Mouse (Mus musculus) urinary bladder, postnatal 10 days (tissue): ENCODE results near the gene Gm6993.

ENCODE experiments used
- DNase-seq: peaks from one replicate; pipeline ENCODE4 v3.0.0; 2022; ENCODE audit warnings: low spot score

Gm6993 gene

DNA sequence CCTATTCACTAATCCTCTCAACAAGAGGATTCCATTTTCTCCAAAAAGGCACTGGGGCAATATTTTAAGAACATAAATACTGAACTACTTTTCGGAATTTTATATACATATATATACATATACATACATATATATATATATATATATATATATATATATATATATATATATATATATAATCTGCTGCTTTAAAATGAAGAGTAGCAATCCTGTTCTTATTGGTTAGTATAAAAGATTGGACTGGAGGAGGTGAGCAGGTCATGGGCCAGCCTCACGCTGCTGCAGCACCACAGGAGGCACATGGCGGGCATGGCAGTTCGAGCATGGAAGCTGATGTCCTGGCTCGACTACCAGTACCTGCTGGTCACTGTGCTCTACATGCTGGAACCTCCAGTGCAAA, at the start of gene Gm6993:
Gene Gm6993, plus strand, starts transcription at position 301 of the 400 bp plus-strand sequence.
- no peak for DNase-seq

DNA sequence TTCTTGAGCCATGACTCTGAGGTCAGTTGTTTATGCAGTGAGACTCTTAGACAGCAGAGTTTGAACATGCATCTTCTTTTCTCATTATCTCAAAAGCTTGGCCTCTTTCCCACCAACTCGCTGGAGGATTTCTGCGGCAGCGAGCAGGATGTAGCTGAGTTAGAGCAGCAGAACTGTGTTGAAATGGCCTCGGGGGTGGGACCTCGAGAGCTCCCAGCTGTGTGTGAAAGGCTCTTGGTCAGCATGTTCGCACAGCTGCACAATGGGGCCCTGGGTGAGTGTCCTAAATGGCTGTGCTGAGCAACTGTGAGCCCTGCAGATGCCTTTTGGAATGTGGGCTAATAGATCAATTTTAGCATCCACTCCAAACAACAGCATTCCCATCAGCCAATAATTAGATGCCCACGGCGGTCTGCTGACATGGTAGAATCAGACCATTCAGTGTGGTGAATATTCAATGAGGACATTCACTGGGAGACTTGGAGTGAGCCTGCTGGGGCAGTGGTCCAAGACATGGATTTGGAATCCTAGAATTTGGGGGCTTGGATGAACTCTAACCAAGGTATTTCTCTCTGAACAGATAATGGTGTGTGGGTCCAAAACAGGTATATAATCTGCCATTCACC, 49.1 kb upstream of the Gm6993 start:
- DNase-seq, result no peak

DNA sequence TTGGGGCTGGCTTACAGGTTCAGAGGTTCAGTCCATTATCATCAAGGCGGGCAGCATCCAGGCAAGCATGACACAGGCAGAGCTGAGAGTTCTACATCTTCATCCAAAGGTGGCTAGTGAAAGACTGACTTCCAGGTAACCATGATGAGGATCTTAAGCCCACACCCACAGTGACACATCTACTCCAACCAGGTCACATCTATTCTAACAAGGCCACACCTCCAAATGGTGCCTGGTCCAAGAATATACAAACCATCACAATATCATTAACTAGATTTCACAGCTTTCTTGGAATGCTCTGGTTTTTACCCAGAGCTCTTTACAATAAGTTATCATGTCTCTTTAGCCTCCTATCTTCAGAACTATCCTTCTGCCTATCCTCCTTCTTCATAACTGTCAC, 38.1 kb upstream of the Gm6993 start:
- no peak for DNase-seq

DNA sequence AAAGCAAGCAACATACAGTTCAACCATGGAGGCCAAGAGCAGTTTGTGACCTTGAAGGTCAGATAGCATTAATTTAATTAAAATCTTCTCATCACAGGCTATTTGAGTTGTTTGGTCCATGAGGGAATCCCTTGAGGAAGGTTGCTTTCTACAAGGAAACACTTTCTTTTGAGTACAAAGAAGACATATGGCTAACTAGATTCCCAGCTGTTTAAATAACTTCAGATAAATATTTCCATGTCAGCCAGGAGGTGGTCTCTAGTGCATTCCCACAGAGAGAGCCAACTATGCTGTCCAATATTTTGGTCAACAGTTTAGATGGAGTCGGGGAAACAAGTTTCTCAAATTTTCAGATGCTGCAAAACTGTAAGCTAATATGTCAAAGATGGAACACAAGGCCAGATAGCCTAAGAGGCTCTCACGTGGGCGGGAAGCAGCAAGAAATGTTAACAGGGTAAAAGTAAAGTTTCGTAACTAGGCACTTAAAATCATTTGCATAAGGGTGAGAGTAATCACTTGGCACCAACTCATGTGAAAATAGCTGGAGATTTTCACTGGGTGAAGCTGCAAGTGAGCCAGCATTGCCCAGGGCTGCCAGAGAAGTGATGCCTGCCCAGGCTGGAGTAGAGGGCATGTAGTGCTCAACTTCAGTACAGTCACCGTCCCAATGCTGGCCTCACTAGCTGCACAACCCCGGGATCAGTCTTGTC, 36.7 kb upstream of the Gm6993 start:
- DNase-seq, result no peak

DNA sequence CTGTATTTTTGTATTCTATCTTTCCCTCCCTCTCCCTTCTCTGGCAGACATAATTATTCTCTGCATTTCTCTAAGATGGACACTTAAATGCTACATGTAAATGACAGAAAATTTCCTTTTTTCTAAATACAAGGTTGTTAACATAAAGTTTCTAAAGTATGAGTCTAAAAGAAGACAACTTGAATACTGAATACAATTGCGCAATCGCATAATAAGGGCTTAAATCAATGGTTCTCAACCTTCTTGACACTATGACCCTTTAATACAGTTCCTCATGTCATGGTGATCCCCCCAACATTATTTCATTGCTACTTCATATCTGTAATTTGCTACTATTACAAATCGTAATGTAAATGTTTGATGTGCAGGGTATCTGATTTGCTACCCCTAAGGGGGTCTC, 35.7 kb upstream of the Gm6993 start:
- DNase-seq, result no peak

DNA sequence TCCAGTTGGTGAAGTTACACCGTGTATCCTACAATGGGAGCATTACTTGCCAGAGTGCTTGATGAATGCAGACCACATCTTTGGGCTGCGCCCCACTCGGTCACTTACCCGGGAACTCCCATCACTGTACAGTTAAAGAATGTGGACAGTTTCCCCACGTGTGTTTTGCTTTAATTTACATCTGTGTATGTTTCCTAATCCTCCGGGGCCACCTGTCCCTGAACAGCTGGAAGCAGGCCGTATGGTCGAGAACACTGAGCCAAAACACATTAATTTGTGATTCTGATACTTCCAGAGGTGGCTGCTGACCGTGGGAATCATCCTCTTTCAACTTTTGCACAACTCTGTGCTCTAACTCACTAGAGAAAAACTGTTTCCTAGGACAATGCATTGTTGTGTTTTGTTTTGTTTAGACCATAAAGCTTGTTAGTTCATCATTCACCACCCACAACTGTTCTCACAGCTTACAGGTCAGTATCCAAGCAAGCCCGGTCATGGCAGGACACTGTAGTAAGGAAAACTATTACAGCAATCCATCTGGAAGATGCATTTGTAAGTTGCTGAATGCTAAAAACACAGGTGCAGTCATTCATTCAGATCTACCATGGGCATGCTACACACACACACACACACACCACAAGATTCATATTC, 34.5 kb upstream of the Gm6993 start:
- no peak for DNase-seq

DNA sequence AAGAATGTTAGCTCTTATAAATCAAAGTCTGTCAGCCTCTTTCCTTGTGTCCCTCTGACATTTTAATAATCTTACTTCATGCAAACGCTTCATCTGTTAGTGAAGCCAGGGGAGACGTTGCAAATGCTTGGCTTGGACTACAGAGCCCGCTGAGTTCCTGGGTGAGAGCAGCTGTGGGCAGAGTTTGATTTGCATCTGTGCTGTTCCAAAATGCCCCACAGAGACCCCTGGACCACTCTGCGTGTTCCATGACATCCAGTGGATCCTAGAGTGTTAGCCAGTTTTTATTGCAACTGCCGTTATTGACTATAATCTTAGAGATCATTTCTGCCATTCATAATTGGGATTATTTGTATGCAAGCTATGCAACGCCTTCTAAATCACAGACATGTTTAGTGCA, 31.8 kb upstream of the Gm6993 start:
- DNase-seq, result no peak

DNA sequence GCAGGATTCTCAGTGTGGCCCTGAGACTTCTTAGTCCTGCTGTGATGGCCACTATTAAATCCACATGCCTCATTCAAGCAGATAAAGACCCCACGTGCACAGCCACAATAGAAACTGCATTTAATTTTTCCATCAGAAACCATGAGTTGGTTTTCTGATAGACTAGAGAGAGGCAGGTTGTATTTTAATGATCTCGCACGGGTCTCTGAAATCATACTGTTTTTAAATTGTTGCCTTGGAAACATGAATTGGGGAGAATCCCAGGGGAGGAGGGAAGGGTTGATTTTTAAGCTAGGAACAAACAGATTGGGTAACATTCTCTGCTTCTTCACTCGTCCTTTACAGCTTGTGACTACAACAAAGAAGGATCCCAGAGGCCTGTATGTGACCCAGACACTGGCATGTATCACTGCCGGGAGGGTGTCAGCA, 31.2 kb upstream of the Gm6993 start:
- DNase-seq, result no peak

DNA sequence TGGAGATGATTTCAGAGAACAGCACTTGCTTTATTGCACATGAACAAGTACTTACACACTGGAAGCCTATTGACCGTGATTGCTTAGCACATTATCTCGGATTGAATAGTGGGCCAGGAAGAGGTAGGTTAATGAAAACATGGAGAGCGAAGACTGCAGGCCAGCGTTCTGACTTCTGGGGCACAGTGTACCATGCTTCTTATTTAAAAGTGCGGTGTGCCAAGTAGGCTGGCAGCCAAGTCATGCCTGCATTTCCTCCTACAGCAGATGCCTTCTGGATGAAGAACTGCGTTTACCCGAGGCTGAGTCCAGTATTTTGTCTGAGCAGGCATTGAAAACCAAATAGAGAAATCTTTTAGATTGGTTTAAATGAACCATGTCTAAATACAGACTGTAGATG, 27.0 kb upstream of the Gm6993 start:
- no peak for DNase-seq

DNA sequence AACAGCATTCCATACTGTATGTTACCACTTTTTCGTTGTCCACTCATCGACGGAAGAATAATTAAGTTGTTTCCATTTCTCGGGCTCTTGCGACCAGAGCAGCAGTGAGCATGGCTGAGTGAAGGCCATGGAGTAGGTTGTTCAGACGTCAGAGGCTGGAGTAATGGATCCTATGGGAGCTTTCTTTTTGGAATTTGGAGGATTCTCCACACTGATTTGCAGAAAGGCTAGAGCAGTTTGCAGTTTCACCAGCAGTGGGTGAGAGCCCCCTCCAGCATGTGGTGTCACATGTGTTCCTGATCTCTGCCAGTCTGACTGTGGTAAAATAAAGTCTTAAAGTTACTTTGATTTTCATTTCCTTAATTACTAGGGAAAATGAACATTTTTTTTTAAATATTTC, 25.6 kb upstream of the Gm6993 start:
- DNase-seq, result no peak

DNA sequence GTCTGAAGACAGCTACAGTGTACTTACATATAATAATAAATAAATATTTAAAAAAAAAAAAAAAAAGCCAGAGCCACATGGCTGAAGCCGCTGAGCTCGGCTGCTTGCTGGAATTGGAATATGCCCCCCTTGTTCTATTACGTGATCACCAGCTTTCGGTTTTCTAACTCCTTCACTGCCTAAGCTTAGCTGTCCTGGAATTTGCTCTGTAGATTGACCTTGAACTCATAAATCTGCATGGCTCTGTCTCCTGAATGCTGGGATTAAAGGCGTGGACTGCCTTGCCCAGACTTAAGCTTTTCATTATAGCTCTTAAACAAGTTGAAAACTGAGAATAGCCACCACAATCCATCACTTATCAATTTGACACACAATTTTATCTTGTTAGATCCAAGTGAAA, 23.3 kb upstream of the Gm6993 start:
- no peak for DNase-seq

DNA sequence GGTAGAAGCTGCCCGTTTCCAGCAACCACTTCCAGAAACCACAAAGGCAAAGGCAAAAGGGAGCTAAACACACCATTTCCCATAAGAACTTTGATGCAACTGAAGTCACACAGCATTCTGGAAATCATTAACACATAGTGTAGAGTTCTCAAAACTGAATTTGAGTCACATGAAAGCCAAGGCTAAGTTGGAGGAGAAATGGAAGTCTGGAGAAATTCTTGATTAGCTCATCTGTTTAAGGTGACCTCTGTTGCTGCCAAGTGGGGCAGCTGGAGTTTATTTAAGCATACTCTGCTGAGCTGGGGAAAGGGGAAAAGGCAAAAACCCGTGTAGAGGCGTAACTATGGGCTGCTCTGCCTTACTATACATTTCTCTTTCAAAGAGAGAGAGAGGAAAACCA, 21.8 kb upstream of the Gm6993 start:
- no peak for DNase-seq

DNA sequence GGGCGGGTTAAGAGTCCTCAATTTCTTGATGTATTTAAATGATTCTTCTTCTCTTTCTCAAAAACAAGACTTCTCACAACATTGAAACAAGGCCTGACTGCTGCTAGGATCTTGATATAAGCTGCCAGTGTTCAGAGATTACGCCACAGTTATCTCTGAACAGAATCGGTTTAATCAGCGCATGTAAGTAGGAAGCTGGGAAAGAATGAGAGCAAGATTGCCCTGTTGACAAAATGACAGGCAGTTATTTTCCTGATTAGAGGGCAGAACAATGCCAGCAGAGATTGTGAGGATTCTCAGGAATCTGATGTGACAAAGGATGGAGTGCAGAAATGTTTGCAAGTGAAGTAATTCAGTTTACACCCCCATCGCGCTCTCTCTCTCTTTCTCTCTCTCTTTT, 19.0 kb upstream of the Gm6993 start:
- no peak for DNase-seq

DNA sequence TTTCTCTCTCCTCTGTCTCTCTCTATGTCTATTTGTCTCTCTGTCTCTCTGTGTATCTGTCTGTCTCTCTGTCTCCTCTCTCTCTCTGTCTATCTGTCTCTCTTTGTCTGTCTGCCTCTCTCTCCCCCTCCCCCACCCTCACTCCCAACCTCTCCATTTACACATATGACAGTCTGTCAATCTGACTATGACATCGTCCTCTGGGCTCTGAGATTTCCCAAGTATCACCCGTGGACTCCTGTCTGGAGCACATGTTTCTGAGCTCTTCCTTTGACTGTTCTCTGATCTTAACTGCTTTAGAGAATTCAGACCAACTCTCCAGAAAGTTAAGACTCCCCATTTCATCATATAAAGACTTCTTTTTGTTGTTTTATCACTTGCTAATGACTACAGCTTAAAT, 18.3 kb upstream of the Gm6993 start:
- DNase-seq, result no peak

DNA sequence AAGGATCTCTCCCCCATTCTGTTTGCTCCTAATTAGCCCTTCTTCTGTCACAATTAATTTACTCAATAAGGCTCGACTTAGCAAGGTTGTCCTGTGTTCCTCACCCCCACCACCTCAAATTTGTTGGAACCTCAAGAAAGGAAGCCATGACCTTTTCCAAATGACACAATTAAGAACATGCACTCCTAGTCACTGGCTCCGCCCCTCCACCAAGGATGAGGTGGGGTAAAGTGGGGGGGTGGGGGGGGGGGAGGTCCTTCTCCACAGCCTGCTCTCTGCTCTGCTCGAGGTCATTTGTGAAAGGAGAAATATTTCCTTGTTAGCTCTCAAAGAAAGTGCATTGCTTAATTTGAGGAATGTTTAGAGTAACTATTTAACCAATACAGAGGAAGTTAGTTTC, 17.8 kb upstream of the Gm6993 start:
- no peak for DNase-seq

DNA sequence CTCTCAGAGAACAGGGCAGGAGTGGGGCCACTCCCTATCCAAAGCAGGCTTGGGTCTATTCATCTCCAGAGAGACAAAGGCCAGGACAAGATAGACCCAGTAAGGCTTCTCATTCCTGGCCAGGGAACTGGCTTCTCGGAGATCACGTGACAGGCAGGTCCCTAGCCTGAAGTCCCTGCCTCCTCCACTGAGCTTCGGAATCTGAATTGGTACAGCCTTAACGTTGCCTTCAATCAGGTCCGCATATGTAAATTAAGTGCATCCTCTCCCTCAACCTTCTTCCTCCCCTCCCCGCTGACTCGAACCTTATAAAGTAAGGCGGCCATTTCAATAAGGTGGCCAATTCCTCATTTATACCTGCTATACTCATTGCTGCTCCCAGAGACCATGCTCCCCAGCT, 15.1 kb upstream of the Gm6993 start:
- DNase-seq, result no peak

DNA sequence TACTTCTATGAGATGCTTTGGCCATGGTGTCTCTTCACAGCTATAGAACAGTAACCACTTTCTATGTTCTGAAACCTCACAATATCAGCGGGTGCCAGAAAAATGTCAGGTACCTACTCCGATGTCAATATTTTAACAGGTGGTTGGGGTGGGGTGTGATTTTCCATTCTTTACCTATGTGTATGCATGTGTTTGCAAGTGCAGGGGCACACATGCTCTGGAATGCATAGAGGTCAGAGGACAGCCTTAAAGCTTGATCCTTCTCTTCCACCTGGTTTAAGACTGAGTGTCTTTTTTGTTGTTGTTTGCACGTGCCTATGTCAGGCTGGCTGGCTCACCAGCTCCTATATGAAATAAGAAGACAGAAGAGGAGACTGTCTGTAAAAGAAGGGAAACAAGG, 13.4 kb upstream of the Gm6993 start:
- DNase-seq, result no peak

DNA sequence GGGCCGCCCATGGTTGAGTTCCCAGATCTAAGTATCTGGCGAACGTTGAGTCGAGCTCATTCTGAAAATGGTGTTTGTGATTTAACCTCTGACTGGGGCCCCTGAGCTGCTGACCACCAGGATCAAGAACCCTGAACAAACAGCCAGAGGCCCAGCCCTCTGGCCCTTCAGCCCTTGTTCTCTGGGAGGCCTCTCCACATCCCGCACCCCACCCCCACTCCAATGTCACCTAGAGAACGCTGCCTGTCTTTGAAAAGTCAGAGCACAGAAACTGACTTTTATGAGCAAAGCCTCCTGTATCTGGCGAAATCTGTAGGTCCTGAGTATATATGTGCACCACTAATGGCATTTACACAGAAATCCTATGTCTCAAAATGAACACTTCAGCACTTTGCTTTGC, 11.7 kb upstream of the Gm6993 start:
- no peak for DNase-seq

DNA sequence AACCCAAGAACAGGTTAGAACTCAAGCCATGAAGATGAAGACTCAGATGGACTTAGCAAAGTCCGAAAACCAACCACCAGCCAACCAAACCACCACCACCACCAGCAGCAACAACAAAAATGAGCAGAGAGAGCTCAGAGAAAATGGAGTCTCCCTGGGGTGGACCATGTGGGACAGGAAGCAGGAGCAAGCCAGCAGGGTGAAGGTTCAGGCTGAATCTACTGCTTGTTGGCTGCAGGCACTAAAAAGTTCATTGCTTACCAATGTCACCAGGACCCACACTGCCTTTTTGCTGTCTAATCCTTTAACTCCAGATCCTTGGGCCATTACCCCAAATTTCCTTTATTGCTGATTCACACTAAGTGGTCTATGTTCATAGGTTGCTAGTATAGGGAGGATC, 7.9 kb upstream of the Gm6993 start:
- no peak for DNase-seq

DNA sequence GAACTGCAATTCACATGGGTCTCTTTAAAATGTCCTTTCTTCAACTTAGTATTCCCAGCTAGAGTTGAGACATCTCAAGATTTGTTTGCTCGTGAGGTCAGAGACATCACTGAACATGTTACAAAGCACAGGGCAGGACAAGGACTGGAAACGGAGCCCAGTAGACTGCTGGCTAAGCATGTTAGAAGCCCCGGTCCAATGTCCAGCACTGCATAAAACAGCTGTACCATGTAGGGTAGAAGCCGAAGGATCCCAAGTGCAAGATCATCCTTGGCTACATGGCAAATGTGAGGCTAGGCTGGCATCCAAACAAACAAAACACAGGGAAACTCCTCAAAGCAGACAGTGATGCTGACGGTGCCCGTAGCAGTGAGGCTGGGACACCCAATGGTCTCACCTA, 5.6 kb upstream of the Gm6993 start:
- no peak for DNase-seq

DNA sequence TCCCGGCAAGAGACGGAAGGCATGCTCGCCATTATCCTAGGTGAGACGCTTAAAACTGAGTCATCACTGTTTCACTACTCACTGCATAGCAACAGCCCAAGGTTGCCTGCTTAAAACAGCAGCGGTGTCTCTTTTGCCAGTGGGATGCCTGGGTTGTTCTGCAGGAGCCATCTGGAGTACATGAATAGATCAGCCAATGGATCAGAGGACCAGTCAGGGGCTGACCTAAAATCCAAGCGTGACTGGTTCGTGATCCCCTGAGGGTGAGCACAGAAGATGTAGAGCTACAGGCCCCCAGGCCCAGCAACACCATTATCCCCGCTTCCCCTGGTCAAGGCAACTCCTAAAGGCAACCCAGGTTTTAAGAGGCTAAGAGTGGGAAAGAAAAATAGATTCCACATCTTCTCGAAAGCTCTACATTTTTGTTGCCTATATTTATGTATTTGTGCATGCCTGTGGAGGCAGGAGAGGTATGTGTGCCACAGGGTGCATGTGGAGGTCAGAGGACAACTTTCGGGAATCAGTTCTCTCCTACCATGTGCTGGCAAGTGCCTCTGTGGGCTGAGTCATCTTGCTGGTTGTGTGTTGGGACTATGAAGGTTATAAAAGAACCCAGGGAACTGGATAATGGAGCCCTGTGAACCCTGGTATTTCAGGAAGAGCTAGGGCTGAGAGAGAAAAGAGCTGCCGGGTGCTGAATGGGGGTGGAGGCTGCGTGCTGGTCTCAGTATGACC, 3.5 kb upstream of the Gm6993 start:
- no peak for DNase-seq

DNA sequence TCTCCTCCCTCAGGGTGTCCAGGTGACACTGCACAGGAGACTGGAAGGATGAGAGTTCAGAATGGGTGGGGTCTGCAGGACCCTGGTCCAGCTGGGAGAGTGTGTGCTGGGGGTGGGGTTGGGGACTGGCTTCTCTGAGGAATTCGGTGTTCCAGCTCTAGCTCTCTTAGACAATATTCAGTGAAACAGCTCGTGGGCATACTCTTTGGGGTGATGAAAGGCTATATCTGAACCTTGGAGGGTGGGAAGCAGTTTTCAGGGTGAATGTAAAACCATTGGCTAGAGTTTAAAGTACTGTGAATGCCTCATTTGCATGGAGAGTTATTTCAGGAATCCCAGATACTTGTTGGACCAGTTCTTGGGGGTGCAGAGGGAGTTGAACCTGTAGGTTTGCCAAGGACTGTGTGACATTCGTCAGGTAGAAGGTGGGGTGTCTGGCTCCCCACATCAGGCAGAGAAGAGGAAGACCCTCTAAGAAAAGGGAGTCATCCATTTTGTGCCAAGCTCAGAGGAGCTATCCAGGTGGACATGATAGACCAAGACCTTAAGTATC, 1.5 kb upstream of the Gm6993 start:
- DNase-seq, result no peak

DNA sequence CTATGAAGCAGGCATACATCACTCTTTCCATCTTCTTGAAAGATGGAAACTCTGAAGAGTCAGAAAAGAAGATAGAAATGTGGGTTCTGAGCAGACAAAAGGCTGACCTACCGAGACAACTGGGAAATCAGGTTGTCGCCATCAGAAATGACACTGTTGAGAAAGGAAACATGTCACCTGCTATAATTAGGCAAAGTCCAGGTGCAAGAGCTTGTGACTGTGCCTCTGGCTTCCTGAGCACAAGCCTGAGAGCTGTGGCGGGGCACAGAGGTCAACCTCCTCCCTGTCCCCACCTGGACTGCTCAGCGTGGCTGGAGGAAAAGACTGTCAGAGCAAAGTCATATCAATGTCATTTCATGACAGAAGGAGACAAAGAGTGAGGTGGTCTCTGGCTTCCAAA, 772 bp upstream of the Gm6993 start:
- DNase-seq, result no peak
